Mouse (Mus musculus): ENCODE data around the gene March11.

Gene March11

GRCm38 (mm10) chr15:26308629-26309230, at the start of gene March11:
Gene March11, plus strand, starts transcription at chr15:26309048.
- DNase-seq (ENCODE audit: low spot score): peak; percentile 65

DNA sequence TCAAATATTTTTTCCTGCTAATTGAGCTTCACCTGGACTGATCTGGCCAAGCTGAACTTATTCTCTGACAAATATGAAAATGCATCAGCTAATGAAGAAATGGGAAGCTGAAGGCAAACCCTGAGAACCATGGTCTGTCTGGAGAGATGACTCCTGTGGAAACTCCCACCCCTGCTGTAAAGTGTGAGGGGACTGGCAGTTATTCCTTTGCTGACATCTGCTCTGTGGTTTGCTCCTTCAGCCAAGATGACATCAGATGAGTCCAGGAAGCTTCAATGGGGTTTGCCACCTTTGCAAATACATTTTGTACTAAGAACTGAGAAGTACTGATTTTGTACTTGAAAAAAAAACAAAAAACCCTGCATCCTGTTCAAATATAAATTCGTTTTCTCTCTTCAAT, 46.5 kb upstream of the March11 start:
- DNase-seq (ENCODE audit: low spot score): no peak

DNA sequence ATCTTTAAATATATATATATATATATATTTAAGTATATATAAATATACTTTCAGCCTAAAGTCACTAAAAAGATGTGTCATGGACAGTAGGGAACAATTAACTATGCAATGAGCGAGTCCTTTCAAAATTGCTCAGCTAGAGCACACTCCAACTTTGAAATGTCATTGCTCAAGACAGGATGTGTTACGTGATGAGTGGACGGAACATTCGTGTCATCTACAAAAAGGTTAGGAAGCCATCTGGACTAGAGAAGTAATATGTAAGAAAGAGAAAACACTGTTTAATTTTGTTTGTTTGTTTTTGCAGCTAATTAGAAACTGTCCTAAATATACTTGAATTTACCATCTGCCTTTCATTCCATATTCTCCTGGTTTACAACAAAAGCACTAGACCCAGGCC, 39.3 kb upstream of the March11 start:
- no peak for DNase-seq (ENCODE audit: low spot score)

- DNase-seq (ENCODE audit: low spot score): no peak
Measured at GRCm38 (mm10) chr15:26276035-26276511, 32.8 kb upstream of the March11 start.

DNA sequence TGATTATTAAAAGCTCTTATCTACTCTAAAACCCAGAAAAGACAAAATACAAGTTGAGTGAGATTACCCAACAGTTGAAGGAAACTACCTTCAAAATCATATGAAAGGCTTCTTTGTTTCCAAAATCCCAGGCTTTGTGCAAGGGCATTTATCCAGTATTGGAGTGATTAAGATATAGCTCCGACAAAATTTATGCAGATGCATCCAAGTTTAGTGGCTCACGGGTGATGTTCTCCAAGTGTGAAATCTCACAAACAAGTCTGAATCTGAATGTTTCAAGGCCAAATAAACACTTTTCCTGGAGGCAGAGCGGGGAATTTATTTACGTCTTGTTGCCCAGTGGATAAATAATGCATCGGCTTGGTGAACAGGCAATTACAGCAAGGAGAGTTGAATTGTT, 32.2 kb upstream of the March11 start:
- no peak for DNase-seq (ENCODE audit: low spot score)

DNA sequence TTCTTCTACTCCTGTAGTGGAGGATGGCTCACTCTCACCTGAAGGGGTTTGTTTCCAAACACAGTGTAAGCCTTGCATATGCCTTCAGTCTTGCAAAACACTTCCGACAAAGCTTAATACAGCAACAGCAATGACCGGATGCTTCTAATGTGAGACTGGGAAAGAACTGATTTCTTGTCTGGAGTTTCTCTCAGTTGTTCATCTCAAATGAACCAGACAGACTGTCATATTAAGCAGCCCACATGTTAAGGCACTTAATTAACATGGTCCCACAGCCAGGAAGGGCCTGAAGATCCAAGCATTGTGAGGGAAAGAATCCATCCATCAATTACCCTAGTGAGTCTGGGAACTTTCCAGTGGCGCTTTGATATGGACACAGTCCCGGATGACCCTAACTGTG, 17.0 kb upstream of the March11 start:
- DNase-seq (ENCODE audit: low spot score): no peak

- DNase-seq (ENCODE audit: low spot score): no peak
Measured at GRCm38 (mm10) chr15:26292811-26293210, 16.0 kb upstream of the March11 start.

DNA sequence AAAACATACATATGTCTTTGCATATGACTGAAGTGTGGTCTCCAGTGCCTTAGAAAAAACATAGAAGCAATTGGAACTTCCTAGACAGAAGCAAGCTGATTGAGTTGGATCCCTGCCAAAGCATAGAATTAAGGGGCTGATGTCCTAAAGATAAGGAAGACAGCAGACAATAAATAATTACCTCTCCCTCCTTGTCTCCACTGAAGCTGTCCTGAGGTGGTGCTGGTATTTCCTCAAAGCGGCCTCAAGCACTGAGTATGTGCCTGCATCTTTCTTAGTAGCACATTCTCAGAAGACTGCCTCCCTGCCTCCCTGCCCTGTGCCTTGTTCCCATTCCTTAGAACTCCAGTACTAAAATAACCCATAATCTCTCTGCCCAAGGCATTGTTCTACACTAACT, 15.6 kb upstream of the March11 start:
- no peak for DNase-seq (ENCODE audit: low spot score)

- no peak for DNase-seq (ENCODE audit: low spot score)
Measured at GRCm38 (mm10) chr15:26298668-26299067, 10.2 kb upstream of the March11 start.

DNA sequence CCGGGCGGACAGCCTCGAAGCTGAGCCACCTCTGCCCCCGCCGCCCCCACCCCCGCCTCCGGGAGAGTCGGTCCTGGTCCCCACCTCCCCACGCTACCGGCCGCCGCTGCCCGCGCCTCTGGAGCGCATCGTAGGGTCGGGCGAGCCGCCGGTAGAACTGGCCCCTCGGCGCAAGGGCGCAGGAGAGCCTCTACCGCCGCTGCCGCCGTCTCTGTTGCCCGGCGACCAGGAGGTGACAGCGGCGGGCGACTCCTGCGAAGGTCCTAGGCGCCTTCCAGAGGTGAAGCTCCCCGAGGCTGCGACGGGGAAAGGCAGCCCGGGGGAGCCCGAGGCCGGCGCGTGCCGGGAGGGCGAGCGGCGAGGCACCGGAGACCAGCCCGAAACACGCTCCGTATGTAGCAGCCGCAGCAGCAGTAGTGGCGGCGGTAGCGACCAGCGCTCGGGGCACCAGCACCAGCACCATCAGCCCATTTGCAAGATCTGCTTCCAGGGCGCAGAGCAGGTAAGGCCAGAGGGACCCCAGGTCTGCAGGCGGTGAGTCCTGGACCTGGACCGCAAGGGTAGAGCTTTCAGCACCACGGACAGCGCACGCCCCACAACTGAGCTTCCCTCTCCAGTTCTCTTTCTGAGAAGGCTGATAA, 563 bp downstream of the March11 start:
- peak; percentile 94 for DNase-seq (ENCODE audit: low spot score)

GRCm38 (mm10) chr15:26319866-26320265, 11.0 kb downstream of the March11 start:
- no peak for DNase-seq (ENCODE audit: low spot score)

- DNase-seq (ENCODE audit: low spot score): no peak
Measured at GRCm38 (mm10) chr15:26320402-26320801, 11.6 kb downstream of the March11 start.

DNA sequence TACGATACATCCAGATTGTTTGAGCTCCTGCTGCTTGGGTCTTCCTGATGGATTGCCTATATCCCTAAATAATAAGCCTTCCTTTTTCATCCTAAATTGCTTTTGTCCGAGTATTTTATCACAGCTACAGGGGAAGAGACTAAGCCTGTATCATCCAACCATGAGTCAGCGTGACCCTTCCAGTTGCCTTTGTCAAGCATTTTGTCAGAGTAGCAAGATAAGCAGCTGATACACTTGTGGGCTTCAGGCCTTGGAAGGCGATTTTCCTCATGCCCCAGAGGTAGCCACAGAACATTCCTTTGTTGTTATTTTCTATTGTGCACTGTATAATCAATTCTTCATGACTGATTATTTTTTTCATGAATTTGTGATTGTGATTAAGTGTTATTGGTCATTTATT, 14.0 kb downstream of the March11 start:
- DNase-seq (ENCODE audit: low spot score): no peak

GRCm38 (mm10) chr15:26327157-26327556, 18.3 kb downstream of the March11 start:
- DNase-seq (ENCODE audit: low spot score): peak; percentile 49

- no peak for DNase-seq (ENCODE audit: low spot score)
Measured at GRCm38 (mm10) chr15:26335791-26336190, 26.9 kb downstream of the March11 start.

DNA sequence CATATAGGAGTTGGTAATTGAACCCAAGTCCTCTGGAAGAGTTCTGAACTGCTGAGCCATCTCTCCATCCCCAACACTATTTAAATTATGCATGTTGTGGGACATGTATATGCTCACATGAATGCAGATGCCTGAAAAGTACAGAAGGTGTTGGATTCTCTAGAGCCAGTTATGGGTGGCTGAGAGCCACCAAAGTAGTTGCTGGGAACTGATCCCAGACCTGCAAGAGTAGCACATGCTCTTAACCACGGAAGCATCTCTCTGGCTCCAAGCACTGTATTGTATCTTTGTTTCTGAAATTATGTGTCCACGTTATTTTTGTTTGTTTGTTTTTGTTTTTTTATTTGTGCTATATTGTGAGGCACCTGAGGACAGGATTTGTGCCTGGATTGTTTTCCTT, 28.9 kb downstream of the March11 start:
- DNase-seq (ENCODE audit: low spot score): no peak

DNA sequence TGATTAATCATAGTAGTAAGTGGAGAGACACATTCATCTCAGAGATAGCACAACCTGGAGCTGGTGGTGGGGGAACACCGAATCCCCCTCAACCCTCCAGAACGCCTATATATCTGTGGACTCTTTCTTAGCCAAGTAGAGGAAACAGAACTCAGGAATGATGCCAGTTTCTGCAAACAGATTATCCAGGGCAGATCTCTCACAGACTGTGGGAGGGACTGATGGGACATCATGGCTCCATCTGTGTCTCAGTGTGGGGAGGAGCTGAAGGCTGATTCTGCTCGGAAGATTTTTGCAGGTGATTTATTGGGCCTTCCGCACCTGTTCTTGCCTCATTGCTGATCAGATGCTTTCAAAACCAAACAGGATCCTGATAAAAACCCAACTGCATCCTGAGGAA, 29.5 kb downstream of the March11 start:
- no peak for DNase-seq (ENCODE audit: low spot score)

GRCm38 (mm10) chr15:26340490-26340889, 31.6 kb downstream of the March11 start:
- DNase-seq (ENCODE audit: low spot score): no peak

DNA sequence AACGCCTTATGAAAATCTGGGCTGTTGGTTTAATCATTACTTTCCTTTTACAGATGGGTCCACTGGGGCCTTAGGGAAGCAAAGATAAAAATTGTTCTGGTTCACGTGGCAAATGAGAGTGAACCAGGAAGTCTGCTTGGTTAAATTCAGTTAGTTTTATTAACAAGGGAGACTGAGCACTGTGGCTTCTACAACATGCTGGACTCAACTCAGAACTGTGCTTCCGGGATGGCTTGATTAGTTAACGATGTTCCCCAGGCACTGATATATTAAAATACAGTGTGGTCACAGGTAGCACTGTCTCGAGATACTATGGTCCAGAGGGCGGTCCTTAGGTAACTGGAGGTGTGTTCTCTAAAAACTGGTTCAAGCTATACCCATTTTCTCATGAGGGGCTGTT, 32.1 kb downstream of the March11 start:
- DNase-seq (ENCODE audit: low spot score): no peak

DNA sequence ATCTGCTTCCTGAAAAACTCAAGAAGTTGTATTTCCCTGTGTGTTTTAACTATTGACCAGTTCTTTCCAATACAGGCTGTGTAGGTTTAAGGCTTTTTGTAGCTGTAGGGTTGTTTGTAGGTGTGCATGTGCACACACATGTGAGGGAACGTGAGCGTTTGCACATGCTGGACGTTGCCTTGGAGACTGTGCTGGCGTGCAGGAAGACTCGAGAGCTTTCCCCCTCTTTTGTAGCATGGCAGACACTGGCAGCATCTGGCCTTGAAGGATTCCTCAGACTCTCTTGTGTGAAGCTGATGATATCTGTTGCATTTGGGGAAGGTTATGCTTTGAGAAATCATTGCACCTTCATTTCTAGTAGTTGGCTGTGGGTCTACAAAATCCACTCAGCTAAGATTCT, 35.5 kb downstream of the March11 start:
- no peak for DNase-seq (ENCODE audit: low spot score)

DNA sequence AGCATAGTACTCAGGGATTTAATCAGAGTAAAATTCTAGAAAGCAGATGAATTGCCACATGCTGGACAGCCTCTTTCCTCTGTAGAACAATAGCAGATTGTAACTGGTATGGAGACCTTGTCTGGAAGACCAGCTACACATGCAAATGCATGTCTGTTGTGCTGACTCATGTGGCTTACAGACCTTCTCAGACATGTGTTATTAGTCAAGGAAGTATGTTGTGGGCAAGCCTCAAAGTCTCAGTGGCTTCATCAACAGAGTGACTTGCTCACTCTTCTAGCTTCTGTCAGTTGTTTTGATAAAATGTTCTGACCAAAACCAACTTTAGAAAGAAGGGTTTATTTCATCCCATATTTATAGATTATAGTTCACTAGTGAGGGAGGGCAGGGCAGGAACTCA, 44.8 kb downstream of the March11 start:
- DNase-seq (ENCODE audit: low spot score): no peak

- peak; percentile 28 for DNase-seq (ENCODE audit: low spot score)
Measured at GRCm38 (mm10) chr15:26365344-26365743, 56.5 kb downstream of the March11 start.

GRCm38 (mm10) chr15:26366511-26366910, 57.7 kb downstream of the March11 start:
- no peak for DNase-seq (ENCODE audit: low spot score)

- DNase-seq (ENCODE audit: low spot score): no peak
Measured at GRCm38 (mm10) chr15:26373759-26374158, 64.9 kb downstream of the March11 start.
